Mouse (Mus musculus) lung, embryonic 15.5 days (tissue): ENCODE measurements at regions not wholly inside any gene's neighbourhood (a gene's known extent, or its start where the extent isn't known, plus 50 kb on each side); places are given as distances from the start of the nearest gene placed in this dataset.

ENCODE experiments used
- ATAC-seq: fragments of 200-750 bp; cut with Nextera tagmentation; 2 replicates; pipeline ENCODE4 v1.8.0; 2017; ENCODE audit warnings: moderate number of reproducible peaks, borderline replicate concordance; ENCODE audit not compliant: low FRiP score, low TSS enrichment; ENCODE audit errors: extremely low read depth
- H3K27ac ChIP-seq: fragments of 300-500 bp; sonication (generic); 2 replicates; pipeline ENCODE4 v1.5.1; 2015; ENCODE audit warnings: moderate library complexity, mild to moderate bottlenecking, inconsistent platforms
- H3K27me3 ChIP-seq: fragments of 300-500 bp; sonication (generic); 2 replicates; pipeline ENCODE4 v1.6.1; 2015; ENCODE audit warnings: inconsistent platforms
- H3K36me3 ChIP-seq: fragments of 300-500 bp; sonication (generic); 2 replicates; pipeline ENCODE4 v1.6.1; 2015; ENCODE audit warnings: inconsistent platforms
- H3K4me1 ChIP-seq: fragments of 300-500 bp; sonication (generic); 2 replicates; pipeline ENCODE4 v1.6.1; 2015; ENCODE audit warnings: inconsistent platforms
- H3K4me2 ChIP-seq: fragments of 300-500 bp; sonication (generic); 2 replicates; pipeline ENCODE4 v1.6.1; 2015; ENCODE audit warnings: inconsistent platforms, mild to moderate bottlenecking, moderate library complexity
- H3K4me3 ChIP-seq: fragments of 300-500 bp; sonication (generic); 2 replicates; pipeline ENCODE4 v1.5.1; 2015; ENCODE audit warnings: mild to moderate bottlenecking, inconsistent platforms
- H3K9ac ChIP-seq: fragments of 300-500 bp; sonication (generic); 2 replicates; pipeline ENCODE4 v1.6.1; 2015; ENCODE audit warnings: inconsistent platforms
- H3K9me3 ChIP-seq: fragments of 300-500 bp; sonication (generic); 2 replicates; pipeline ENCODE4 v1.6.1; 2016; ENCODE audit warnings: inconsistent platforms
- WGBS: fragments of 180-500 bp; shearing (Covaris S2); methylation state at CpG from one replicate; pipeline ENCODE4 v1.1.7; 2015; 5-methylcytosine and 5-hydroxymethylcytosine counted together

DNA sequence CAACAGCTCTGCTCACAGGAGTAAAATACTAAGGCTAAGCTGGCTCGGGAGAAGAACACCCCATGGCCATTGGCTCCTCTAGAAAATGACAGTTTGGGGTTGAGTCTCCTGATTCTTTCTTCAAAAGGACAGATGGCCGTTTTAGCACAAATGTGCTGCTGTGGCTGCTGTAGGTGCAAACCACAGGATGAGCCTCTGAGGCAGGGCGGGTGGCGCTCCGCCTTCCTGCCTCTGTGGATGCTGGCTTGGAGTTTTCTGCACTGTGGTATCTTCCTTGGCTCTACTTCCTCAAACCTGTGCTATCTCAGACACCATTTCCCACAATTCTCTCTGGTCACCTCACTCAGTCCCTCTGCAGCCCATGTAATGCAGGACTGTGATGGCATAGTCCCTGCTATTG lies 317.8 kb upstream of the Prickle1 start:
- H3K4me3 ChIP-seq, result no peak overlapping the region
- no peaks in the 10 kb centered on the region for H3K27me3 ChIP-seq
- no peak overlapping the region for H3K27ac ChIP-seq
- H3K4me2 ChIP-seq, result no peak overlapping the region
- 70% methylated on average over 5 of the region's 5 CpGs for WGBS
- no peak overlapping the region for H3K9ac ChIP-seq
- H3K9me3 ChIP-seq, result no peaks in the 10 kb centered on the region
- H3K4me1 ChIP-seq, result peaks cover 9% of the 10 kb centered on the region
- no peaks in the 10 kb centered on the region for H3K36me3 ChIP-seq
- peak; percentile 43; the same call in 1 of the 2 replicates for ATAC-seq

DNA sequence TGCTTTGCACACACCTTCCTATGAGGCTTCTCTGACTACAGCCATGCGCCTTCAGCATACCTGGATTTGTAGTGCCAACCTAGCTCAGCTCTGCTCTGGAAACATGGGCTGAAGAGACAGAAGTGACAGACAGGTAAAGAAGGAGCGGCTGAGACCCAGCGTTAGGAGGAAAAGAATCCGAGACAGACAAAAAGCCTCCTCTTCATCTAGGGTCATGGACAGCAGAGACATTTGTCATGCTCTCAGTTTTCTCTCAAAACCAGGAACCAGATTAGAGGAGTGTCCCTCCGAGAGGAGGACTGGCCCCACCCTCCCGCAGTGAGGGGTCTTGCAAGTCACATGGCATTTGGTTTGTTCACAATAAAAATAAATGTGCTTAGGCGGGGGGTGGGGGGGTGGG lies 317.4 kb upstream of the Prickle1 start:
- H3K27ac ChIP-seq, result no peak overlapping the region
- H3K4me3 ChIP-seq, result no peak overlapping the region
- no peak overlapping the region for H3K9ac ChIP-seq
- no peaks in the 10 kb centered on the region for H3K36me3 ChIP-seq
- no peaks in the 10 kb centered on the region for H3K9me3 ChIP-seq
- H3K27me3 ChIP-seq, result no peaks in the 10 kb centered on the region
- no peak overlapping the region for H3K4me2 ChIP-seq
- no peak for ATAC-seq
- 52% methylated on average over 7 of the region's 7 CpGs for WGBS
- peaks cover 9% of the 10 kb centered on the region for H3K4me1 ChIP-seq

DNA sequence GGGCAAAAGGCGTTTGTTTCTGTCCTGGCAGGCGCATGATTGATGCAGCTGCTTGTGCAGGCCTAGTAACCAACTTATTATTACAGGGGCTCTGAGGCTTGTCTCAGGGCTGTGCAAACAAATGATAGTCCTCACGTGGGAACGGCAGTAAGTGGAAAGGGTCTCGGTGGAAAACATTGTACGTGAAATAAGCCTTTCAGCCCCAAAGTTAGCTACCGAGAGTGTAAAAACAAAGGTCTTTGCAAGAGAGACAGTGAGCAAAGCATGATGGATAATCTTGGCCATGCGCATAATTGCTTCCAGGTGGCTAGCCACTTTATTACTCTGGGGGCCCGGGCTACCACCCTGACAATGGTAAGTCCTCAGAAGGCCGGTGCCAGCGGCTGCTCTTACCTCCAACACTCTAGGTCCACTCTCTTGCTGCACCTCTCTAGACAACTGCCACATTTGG lies 315.3 kb upstream of the Prickle1 start:
- ATAC-seq, result no peak
- Histone ChIP-seq H3K9ac (no peak overlapping the region), H3K9me3 (no peaks in the 10 kb centered on the region), H3K27me3 (no peaks in the 10 kb centered on the region), H3K27ac (no peak overlapping the region), H3K4me3 (no peak overlapping the region), H3K36me3 (no peaks in the 10 kb centered on the region), H3K4me2 (no peak overlapping the region), H3K4me1 (no peaks in the 10 kb centered on the region)
- 29% methylated on average over 11 of the region's 11 CpGs for WGBS

DNA sequence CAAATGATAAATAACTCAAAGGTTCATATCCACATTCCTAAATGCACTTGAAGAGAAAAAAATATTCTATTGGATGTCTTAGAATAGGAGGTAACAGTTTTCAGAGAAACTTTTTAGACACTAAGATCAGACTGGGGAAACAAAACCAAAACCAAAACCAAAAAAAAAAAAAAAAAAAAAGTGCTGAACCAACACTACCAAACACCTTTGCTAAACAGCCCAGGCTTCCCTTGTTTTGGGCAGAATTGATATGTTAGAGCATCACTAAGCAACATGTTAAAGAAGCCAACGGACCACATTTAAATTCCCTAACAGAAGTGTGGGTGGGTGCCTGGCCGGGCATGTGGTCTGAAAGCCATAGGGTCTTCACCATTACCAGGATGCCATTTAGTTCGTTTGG lies 314.5 kb upstream of the Prickle1 start:
- Histone ChIP-seq H3K4me2 (no peak overlapping the region), H3K4me3 (no peak overlapping the region), H3K27ac (no peak overlapping the region), H3K36me3 (no peaks in the 10 kb centered on the region), H3K4me1 (no peaks in the 10 kb centered on the region), H3K9ac (no peak overlapping the region), H3K27me3 (no peaks in the 10 kb centered on the region), H3K9me3 (no peaks in the 10 kb centered on the region)
- ATAC-seq, result no peak
- 78% methylated on average over 3 of the region's 3 CpGs for WGBS

DNA sequence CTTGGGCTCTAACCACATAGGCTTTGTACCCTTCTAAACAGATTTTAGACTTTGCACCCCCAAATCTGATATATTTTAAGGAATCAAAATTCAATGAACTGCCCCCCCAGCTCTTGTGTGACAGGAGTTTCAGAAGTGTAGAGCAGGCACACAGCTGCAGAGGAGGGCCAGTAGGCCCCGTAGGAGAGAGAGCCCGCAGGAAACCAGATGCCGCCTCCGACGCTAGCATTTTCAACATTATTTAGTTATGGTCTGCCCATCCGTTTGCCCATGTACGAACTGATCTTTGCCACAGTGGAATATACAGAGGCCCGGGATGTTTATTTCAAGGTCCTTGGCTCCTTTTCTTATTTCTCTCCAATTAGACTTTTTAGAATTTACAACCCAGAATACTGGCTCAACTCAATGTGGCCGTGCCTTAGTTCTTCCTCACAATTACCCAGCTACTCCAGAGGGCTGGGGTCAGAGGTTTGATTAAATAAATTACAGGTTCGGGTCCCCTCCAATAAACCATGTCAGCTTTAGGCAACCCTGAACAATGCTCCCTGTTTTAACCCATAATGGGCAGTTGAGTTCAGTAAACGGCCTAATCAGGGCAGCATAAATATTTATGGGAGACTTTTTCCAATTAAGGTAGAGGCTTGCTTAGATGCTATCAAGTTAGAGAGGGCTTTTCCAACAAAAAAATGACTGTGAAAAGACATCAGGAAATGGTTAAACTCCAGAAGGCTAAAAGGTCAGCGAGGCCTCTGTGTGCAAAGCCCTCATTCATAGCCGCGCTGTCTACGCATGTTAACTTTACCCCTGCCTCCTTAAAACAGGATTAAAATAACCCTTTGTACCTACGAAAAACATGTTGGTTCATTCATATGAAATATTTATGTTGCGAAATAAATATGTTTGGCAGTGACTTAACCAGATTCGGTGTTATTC lies 308.2 kb upstream of the Prickle1 start:
- Histone ChIP-seq H3K36me3 (no peaks in the 10 kb centered on the region), H3K9ac (no peak overlapping the region), H3K4me3 (no peak overlapping the region), H3K9me3 (no peaks in the 10 kb centered on the region), H3K4me2 (no peak overlapping the region), H3K27me3 (no peaks in the 10 kb centered on the region), H3K27ac (no peak overlapping the region), H3K4me1 (no peaks in the 10 kb centered on the region)
- WGBS, result 61% methylated on average over 18 of the region's 18 CpGs
- no peak for ATAC-seq

DNA sequence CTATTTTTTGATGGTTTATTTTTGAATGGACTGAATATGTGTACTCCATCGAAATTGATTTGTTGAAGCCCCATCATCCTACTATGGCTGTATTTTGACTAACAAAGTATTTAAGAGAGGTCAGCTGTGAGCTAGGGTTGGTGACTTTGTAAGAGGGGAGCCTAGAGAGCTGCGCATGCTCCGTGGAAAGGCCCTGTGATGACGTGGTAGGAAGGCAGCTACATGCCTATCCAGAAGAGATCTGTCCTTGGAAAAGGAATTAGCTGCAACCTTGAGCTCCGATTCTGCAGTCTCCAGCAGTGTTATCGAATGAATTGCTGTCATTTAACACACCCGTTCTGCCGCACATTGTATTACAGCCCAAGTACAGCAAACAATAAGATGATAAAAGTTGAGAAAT lies 287.1 kb upstream of the Prickle1 start:
- no peak overlapping the region for H3K4me2 ChIP-seq
- WGBS, result 81% methylated on average over 8 of the region's 8 CpGs

DNA sequence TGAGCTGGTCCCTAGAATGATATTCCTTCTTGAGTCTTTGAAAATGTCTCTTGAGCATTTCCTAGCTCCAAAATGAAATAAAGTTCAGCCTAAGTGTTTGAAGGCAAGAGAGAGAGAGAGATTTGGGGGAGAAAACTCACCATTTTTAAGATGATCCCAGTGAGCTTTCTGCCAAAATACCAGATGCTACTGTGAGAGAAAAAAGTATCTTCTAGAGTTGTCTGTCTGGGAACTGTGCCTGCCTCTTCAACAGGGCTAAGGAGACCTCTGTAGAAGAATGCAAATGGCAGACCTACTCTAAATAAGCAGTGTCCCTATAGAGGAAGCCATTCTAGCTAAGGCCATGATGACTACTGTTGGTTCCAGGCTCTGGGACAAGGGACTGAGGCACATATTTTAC lies 285.6 kb upstream of the Prickle1 start:
- no peak overlapping the region for H3K9ac ChIP-seq
- H3K4me2 ChIP-seq, result no peak overlapping the region
- H3K4me1 ChIP-seq, result no peaks in the 10 kb centered on the region
- no peak overlapping the region for H3K4me3 ChIP-seq
- H3K9me3 ChIP-seq, result no peaks in the 10 kb centered on the region
- H3K36me3 ChIP-seq, result no peaks in the 10 kb centered on the region
- ATAC-seq, result no peak
- H3K27ac ChIP-seq, result no peak overlapping the region
- no peaks in the 10 kb centered on the region for H3K27me3 ChIP-seq

More for the DNA sequence above, 287.1 kb upstream of the Prickle1 start:
- Histone ChIP-seq H3K36me3 (no peaks in the 10 kb centered on the region), H3K27ac (no peak overlapping the region), H3K4me1 (no peaks in the 10 kb centered on the region), H3K27me3 (no peaks in the 10 kb centered on the region), H3K4me3 (no peak overlapping the region), H3K9me3 (no peaks in the 10 kb centered on the region), H3K9ac (no peak overlapping the region)
- no peak for ATAC-seq

DNA sequence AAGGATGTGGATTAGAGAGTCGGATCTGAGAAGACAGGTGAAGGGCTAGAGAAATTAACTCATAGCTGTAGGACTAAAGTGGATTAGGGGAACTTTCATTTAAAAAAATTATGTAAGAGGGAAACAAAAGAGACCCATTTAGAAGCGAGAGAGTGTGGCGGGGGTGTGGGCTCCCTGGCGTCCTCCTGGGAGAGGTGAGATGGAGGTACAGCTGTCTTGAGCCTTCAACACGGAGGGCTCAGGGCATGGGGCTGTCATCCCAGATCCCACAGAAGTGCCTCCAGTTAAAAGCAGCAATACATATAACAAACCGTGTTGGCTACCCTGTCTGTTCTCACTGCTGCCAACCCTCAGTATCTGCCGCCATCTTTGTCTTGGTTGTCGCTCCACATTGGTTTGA lies 284.6 kb upstream of the Prickle1 start:
- H3K4me3 ChIP-seq, result no peak overlapping the region
- no peak overlapping the region for H3K4me2 ChIP-seq
- H3K27ac ChIP-seq, result no peak overlapping the region
- no peaks in the 10 kb centered on the region for H3K27me3 ChIP-seq
- no peak overlapping the region for H3K9ac ChIP-seq
- no peaks in the 10 kb centered on the region for H3K36me3 ChIP-seq
- H3K4me1 ChIP-seq, result no peaks in the 10 kb centered on the region
- ATAC-seq, result no peak
- no peaks in the 10 kb centered on the region for H3K9me3 ChIP-seq
- WGBS, result 84% methylated on average over 8 of the region's 8 CpGs

DNA sequence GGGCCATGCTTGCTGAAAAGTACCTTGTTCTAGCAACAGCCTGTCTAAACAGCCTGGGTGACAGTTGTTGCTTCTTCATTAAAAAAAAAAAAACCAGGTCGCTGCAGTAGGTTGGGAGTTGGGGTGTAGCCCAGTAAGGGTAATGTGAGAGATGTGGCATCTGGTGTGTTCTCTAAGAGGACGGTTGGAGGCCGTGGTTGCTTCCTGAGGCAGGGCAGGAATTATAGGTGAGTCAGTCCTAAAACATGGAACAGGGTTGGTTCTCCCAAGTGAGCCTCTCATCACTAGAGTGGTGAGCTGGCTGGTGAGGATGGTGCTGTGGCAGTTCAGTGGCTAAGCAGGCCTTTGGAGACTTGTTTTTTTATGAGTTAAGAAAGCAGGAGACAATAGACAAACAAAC lies 283.3 kb upstream of the Prickle1 start:
- no peak overlapping the region for H3K4me2 ChIP-seq
- no peaks in the 10 kb centered on the region for H3K4me1 ChIP-seq
- H3K36me3 ChIP-seq, result no peaks in the 10 kb centered on the region
- no peak overlapping the region for H3K27ac ChIP-seq
- no peak overlapping the region for H3K4me3 ChIP-seq
- no peaks in the 10 kb centered on the region for H3K9me3 ChIP-seq
- 78% methylated on average over 3 of the region's 3 CpGs for WGBS
- no peaks in the 10 kb centered on the region for H3K27me3 ChIP-seq
- no peak overlapping the region for H3K9ac ChIP-seq
- no peak for ATAC-seq

DNA sequence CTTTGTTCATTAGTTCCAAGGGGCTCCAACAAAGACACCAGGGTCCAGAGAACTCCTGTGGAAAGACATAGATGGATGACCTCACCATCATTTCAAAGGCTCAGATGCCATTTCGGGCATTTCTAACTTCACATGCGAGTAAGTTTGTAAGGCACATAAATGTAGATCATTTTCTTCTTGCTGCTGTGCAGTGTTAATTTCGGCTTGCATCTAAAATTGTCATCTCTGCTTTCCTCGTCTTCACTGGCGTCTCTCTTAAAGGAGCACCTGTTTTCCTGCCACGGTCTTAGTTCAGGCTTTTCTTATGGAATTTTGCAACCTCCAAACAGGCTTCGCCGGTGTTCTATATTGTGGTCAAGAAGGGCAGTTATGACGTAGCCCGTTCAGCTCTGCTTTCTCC lies 280.6 kb upstream of the Prickle1 start:
- Histone ChIP-seq H3K4me3 (no peak overlapping the region), H3K4me1 (no peaks in the 10 kb centered on the region), H3K9ac (no peak overlapping the region), H3K9me3 (no peaks in the 10 kb centered on the region), H3K27me3 (no peaks in the 10 kb centered on the region), H3K4me2 (no peak overlapping the region), H3K36me3 (no peaks in the 10 kb centered on the region), H3K27ac (no peak overlapping the region)
- WGBS, result 86% methylated on average over 10 of the region's 10 CpGs
- ATAC-seq, result no peak

DNA sequence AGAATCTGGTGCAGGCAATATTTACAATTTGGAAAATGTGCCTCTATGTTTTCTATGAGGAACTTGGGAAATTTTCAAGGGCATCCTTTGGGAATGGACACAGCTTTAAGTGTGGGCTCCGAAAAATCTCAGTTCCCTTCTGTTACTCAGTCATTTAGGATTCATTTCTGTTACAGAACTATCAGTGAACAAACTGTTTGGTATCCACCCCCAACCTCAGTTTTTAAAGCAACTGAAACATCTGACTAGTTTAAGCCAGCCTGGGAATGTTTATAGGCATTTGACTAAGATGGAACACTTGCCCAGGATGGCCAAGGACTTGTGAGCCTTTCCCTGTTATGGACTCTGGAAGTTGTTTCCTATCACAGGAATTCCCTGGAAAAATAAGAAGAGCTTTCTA lies 280.0 kb upstream of the Prickle1 start:
- ATAC-seq, result no peak
- no peak overlapping the region for H3K4me2 ChIP-seq
- no peak overlapping the region for H3K4me3 ChIP-seq
- no peaks in the 10 kb centered on the region for H3K9me3 ChIP-seq
- H3K4me1 ChIP-seq, result no peaks in the 10 kb centered on the region
- 78% methylated on average over 1 of the region's 1 CpGs for WGBS
- no peaks in the 10 kb centered on the region for H3K36me3 ChIP-seq
- H3K27ac ChIP-seq, result no peak overlapping the region
- H3K9ac ChIP-seq, result no peak overlapping the region
- no peaks in the 10 kb centered on the region for H3K27me3 ChIP-seq

DNA sequence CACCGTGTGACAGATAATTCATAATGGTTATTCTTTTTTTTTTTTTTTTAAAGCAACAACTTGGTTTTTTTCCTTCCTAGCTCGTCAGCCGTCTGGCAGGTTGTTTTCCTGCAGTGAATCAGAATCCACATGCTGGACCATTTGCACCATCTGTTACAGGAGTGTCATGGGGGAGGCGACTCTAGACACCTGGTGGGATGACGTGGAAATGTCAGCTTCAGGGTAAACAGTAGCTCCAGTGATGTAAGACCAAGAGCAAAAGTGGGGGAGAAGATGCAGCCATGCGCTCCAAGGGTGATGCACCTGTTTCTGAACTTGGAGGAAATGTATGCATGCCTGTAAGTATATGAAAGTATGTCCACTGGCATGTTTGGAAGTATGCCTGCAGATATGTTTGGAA lies 278.5 kb upstream of the Prickle1 start:
- Histone ChIP-seq H3K4me1 (no peaks in the 10 kb centered on the region), H3K4me2 (no peak overlapping the region), H3K36me3 (no peaks in the 10 kb centered on the region), H3K4me3 (no peak overlapping the region), H3K27me3 (no peaks in the 10 kb centered on the region), H3K27ac (no peak overlapping the region), H3K9me3 (no peaks in the 10 kb centered on the region), H3K9ac (no peak overlapping the region)
- no peak for ATAC-seq
- WGBS, result 54% methylated on average over 6 of the region's 6 CpGs
